Mouse (Mus musculus) monocyte, adult 59 days (primary cell): ENCODE results near the gene Gm31371. TPM values are rescaled to one million over a fixed set of nuclear protein-coding genes. Genes with fewer than 3 reads are reported as not detected.

ENCODE experiments used
- total RNA-seq, 2 experiments: library from RNA; stranded (reverse); gene quantifications; one replicate each; pipeline ENCODE4 v1.2.4; 2023

The Gm31371 gene
- total RNA-seq, result not detected

DNA sequence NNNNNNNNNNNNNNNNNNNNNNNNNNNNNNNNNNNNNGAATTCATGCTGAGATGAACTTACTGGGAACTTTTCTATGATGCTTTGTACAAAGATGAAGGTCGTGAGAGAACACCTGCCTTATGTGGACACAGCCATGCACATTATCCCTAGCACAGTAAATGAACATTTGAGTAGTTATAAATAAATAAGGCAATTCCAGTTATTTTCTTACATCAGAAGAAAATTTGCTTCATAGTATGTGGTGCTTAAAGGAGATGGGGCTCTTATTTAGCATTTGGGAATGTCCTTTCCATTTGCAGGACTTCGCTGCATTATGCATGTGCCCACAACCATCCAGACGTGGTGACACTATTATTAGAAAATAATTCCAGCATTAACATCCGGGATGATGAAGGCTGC lies at the start of gene Gm31371:
TSS of gene Gm31371 (plus strand) at position 301 of the 400 bp plus-strand sequence.

Other genes starting within 250 kb of the Gm31371 start
- gene 4930467E23Rik, start 173.8 kb upstream of the Gm31371 start, total RNA-seq, result not detected